Mouse (Mus musculus): Measurements from ENCODE around the gene Rsc1a1.

Gene Rsc1a1

DNA sequence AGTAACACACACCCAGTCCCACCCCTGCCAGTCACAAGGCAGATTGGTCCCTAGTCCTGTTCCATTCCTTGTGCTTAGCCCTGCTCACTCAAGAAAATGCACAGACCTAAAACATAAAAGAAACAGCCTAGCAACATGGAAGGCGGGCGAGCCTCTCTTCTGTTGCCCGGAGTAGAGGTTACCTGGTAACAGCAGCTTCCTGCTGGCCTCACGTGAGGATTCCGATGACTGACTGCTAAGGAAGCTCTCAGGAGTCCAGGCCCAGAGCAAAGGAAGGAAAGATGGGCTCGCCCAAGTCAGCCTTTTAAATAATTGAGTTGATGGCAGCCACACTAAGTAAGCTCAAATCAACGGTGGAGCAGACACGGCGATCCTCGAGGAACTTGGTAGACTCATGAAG is 33.5 kb downstream of the Rsc1a1 start:
- DNase-seq, result no peak

DNA sequence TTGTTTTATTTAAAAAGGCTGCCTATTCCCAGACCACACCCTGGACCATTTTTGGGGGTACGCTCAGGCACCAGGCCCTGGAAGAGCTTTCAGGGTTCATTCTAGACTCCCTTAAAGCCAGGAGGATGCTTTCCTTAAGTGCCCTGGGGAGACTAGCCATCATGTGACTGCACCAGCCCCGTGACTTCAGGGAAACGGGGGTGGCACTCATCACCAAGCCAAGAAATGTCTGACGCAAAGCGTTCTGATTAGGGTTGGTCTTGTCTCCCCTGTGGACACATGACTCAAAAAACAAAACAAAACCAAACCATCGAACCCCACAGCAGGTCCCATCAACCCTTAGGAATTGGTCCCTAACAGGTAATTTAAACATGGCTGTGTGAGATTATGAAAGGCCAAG is 34.1 kb downstream of the Rsc1a1 start:
- no peak for DNase-seq

DNA sequence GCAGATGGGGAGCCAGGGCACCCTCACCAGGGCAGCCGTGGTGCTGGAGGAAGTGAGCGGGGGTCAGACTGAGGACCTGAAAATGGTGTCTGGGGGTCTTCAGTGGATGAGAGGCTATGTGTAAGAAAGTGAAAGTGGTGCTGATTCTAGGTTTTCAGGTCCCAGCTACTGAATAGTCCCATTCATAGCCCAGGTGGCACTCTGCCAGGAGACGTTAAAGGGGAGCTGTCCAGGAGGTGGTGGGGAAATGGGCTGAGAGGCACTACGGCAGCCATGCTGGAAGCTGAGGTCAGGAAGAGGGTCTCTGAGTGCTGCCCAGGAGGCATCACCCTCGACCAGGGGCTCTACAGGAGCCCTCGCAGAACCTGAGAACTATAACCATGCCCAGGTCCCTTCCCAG is 36.2 kb downstream of the Rsc1a1 start:
- DNase-seq, result no peak

- DNase-seq, result no peak
These were observed 37.1 kb downstream of the Rsc1a1 start for GRCm38 (mm10) chr4:141648262-141648661.

- no peak for DNase-seq
These were observed 38.2 kb downstream of the Rsc1a1 start for GRCm38 (mm10) chr4:141647187-141647586.

DNA sequence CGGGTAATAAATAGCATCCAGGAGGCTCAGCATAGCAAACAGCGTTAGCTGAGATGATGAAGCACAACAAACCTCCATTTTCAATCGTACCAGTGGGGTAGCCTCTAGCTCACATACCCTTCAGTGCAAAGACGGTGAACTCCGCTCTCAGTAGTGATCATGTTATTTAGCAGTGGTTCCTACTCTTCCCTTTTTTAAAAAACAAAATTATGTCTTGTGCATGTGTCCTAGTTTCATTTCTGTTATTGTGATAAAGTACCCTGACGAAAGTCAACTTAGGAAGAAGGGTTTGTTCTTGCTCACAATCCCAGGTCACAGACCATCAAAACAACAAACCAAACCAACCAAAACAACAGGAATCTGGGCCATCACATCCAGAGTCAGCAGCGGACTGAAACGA is 39.4 kb downstream of the Rsc1a1 start:
- no peak for DNase-seq

DNA sequence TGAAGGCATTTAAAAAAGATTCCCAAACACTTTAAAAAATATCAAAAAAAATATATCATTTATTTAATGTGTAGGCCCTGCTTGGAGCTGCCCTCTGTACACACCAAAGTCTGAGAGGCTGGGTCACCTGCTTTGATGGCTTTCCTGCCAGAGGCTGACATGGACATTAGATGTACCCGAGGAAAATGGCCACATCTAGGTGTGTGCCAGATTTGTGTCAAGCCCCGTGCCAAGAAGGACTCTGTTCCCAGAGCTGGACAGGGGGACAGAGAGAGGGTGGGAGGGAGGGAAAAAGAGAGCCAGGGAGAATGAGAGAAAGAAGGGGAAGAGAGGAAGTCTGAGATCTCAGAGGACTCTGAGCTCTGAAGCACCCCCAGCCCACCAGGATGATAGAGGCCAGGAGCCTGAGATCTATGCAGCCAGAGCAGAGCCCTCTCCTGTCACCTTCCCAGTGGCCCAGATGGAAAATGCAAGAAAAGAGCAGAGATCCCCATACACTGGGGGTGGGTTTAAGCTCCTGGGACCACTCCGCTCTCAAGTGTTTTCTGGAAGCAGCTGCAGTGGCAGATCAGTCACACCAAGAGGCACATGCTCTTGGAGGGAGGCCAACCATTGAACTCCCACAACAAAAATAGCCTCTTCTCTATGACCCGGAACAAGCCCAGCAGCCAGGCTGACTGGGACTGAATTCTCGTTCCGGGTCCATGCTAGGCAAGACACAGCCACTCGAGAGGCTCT is 42.1 kb downstream of the Rsc1a1 start:
- no peak for DNase-seq

DNA sequence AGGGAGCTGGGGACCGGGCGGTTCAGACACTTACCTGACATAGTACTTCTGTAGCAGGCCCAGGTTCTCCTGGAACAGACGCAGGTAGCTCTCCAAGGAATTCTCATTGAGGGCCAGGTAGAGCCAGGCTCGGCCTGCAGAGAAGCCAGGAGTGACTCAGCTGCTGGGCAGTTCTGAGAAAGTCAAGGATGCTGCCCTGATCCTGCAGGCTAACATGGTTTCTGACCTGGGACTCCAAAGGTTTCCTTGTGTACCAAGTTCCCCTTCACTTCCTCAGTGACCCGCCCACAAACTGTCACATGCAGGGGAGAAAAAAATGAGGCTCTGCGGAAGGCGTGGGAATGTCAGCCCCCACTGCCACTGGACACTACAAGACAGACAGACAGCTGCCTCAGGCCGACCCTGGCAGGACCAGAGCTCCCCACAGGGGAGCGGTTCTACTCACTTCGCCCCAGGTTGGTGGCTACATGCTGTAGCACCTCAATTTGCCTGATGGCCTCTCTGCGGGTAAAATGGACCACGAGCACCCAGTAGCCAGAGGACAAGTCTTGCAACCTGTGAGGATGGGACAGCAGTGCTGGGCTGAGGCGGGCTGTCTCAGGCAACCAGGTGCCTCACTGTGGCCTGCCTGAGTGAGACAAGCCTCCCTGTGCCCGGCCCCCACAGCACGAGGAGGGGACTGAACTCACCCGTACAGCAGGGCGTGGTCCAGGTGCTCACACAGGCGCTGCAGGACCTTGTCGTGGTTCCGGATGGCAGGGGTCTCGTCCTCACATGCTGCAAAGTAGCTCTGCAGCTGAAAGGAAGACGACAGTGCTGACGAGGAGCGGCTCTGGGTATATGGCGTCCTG is 43.2 kb downstream of the Rsc1a1 start:
- no peak for DNase-seq

GRCm38 (mm10) chr4:141641353-141641771 is 44.0 kb downstream of the Rsc1a1 start:
- no peak for DNase-seq

DNA sequence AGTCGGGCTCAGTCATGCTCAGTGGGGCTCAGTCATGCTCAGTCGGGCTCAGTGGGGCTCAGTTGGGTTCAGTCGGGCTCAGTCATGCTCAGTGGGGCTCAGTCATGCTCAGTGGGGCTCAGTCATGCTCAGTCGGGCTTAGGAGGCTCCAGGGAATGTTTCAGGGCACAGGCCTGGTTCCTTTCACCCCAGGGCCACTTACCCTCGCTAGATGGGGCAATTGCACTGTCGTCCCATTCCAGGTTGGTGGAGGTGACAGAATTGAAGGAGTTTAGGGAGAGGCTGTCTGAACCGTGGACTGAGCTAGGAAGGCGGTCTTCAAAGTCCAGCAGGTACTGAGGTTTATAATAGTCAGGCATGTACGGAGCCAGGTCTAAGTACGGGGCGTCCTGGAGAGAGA is 45.9 kb downstream of the Rsc1a1 start:
- DNase-seq, result no peak

- DNase-seq, result no peak
These were observed 48.7 kb downstream of the Rsc1a1 start for GRCm38 (mm10) chr4:141636693-141637092.

GRCm38 (mm10) chr4:141635991-141636390 is 49.4 kb downstream of the Rsc1a1 start:
- DNase-seq, result no peak

All from liver (tissue).